Mouse (Mus musculus) hindbrain, embryonic 11.5 days (tissue): ENCODE measurements around the gene Nln. TPM values are rescaled to one million over a fixed set of nuclear protein-coding genes. Genes with fewer than 3 reads are reported as not detected.

Source experiments
- ATAC-seq: fragments of 200-750 bp; cut with Nextera tagmentation; 2 replicates; pipeline ENCODE4 v1.8.0; 2017; ENCODE audit warnings: mild to moderate bottlenecking, moderate TSS enrichment, moderate library complexity; ENCODE audit not compliant: low FRiP score
- DNase-seq: peaks from one replicate; pipeline ENCODE4 v3.0.0-alpha.2; 2015; ENCODE audit warnings: low spot score
- H3K27ac ChIP-seq: fragments of 300-500 bp; sonication (generic); 2 replicates; pipeline ENCODE4 v1.5.1; 2014; ENCODE audit warnings: mild to moderate bottlenecking, low read depth, low read length
- H3K27me3 ChIP-seq: fragments of 300-500 bp; sonication (generic); 2 replicates; pipeline ENCODE4 v1.6.1; 2014; ENCODE audit warnings: mild to moderate bottlenecking, low read length, moderate library complexity, mixed read lengths; ENCODE audit not compliant: control insufficient read depth, insufficient read depth
- H3K36me3 ChIP-seq: fragments of 300-500 bp; sonication (generic); 2 replicates; pipeline ENCODE4 v1.6.1; 2014; ENCODE audit warnings: mild to moderate bottlenecking, low read length, moderate library complexity, mixed read lengths; ENCODE audit not compliant: control insufficient read depth, insufficient read depth
- H3K4me1 ChIP-seq: fragments of 300-500 bp; sonication (generic); replicated peaks from 2 replicates; pipeline ENCODE4 v1.6.1; 2014; ENCODE audit warnings: low read length, mixed read lengths; ENCODE audit not compliant: control insufficient read depth, insufficient read depth
- H3K4me2 ChIP-seq: fragments of 300-500 bp; sonication (generic); replicated peaks from 2 replicates; pipeline ENCODE4 v1.6.1; 2014; ENCODE audit warnings: mild to moderate bottlenecking, low read depth, low read length
- H3K4me3 ChIP-seq: fragments of 300-500 bp; sonication (generic); 2 replicates; pipeline ENCODE4 v1.5.1; 2014; ENCODE audit warnings: low read depth, low read length
- H3K9ac ChIP-seq: fragments of 300-500 bp; sonication (generic); 2 replicates; pipeline ENCODE4 v1.6.1; 2014; ENCODE audit warnings: low read depth, low read length
- H3K9me3 ChIP-seq: fragments of 300-500 bp; sonication (generic); 2 replicates; pipeline ENCODE4 v1.6.1; 2016; ENCODE audit warnings: low read length; ENCODE audit not compliant: control insufficient read depth
- WGBS: fragments of 180-500 bp; shearing (Covaris S2); extraction: QIAGEN DNeasy Blood & Tissue Kit; methylation state at CpG from one replicate; pipeline ENCODE4 v1.1.7; 2014; 5-methylcytosine and 5-hydroxymethylcytosine counted together
- polyA plus RNA-seq: library from polyadenylated mRNA; unstranded; fragments of >200 nt; fragmentation: Nextera tagmentation; extraction: Ambion mirVana; gene quantifications from 2 replicates; pipeline ENCODE4 v1.2.1, GENCODE M21; 2014

The Nln gene
- polyA plus RNA-seq, 1 experiment from 2014 or later: 22.8 TPM

DNA sequence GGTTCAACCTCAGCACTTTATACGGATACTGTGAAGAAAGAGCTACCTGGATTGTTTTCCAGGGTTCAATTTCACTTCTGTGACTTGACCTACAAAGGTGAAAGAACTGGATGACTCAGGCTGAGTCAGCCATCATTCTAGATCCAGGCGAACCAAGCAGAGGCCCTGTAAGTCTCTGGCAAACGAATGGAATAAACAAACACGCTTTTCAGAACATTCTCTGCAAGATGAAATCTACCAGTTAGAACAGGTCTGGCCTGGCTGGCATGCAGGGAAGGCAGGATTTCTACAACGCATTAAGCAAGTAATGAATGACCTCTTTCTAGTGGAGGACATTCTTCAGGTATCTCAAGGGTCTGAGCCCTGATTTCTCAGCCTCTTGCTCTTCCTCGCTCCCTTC is 131.6 kb downstream of the Nln start:
- Histone ChIP-seq H3K9ac (no peak overlapping the region), H3K27me3 (no peaks in the 10 kb centered on the region), H3K9me3 (no peaks in the 10 kb centered on the region), H3K4me2 (no peak overlapping the region), H3K36me3 (no peaks in the 10 kb centered on the region), H3K27ac (no peak overlapping the region), H3K4me1 (no peaks in the 10 kb centered on the region), H3K4me3 (no peak overlapping the region)
- 77% methylated on average over 6 of the region's 6 CpGs for WGBS
- no peak for ATAC-seq
- DNase-seq: no peak

GRCm38 (mm10) chr13:103976181-103976724 is 133.2 kb downstream of the Nln start:
- DNase-seq (no peak), ATAC-seq (no peak)
- Histone ChIP-seq H3K9ac (no peak overlapping the region), H3K9me3 (no peaks in the 10 kb centered on the region), H3K4me1 (no peaks in the 10 kb centered on the region), H3K27ac (no peak overlapping the region), H3K36me3 (no peaks in the 10 kb centered on the region), H3K4me2 (no peak overlapping the region), H3K4me3 (no peak overlapping the region), H3K27me3 (no peaks in the 10 kb centered on the region)
- 77% methylated on average over 4 of the region's 4 CpGs for WGBS

DNA sequence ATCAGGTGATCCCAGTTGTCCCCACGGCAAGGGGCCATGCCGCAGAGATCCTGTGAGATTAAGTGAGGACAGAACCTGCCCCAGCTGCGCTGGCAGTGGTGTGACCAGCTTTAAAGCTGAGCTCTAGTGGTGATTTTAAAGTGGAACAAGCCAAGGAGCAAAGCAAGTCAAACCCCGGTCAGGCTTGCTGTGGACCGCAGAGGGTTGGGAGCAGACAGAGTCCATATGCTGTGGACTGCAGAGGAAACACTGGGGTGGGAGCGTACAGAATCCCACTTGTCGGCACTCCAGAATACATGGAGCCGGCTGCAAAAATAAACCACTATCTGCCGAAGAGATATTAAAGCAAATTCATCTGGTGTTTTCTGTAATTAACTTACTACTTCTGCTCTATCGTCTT is 134.3 kb downstream of the Nln start:
- Histone ChIP-seq H3K4me1 (no peaks in the 10 kb centered on the region), H3K9ac (no peak overlapping the region), H3K27ac (no peak overlapping the region), H3K4me2 (no peak overlapping the region), H3K4me3 (no peak overlapping the region), H3K9me3 (no peaks in the 10 kb centered on the region), H3K27me3 (no peaks in the 10 kb centered on the region), H3K36me3 (no peaks in the 10 kb centered on the region)
- ATAC-seq: no peak
- DNase-seq: no peak
- WGBS: 85% methylated on average over 10 of the region's 10 CpGs

DNA sequence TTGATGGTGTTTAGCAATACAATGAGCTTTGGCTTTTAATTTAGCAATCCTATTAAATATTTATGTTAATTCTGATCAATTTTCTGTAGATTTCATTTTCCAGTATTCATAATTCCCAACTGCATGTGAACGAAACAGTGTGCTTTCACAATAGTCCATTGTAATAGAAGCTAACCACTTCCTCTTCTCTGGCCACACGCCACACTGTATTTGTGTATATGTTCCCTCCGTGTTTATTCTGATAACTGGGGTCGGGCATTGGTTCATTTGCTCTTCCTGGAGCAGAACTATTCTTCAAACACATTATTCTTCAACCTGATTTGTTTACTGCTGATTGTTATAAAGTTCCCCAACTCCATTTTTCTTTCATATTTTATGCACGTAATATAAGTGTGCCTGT is 135.4 kb downstream of the Nln start:
- no peaks in the 10 kb centered on the region for H3K4me1 ChIP-seq
- no peak overlapping the region for H3K9ac ChIP-seq
- H3K27me3 ChIP-seq: no peaks in the 10 kb centered on the region
- WGBS: 82% methylated on average over 5 of the region's 5 CpGs
- no peak for ATAC-seq
- no peaks in the 10 kb centered on the region for H3K9me3 ChIP-seq
- H3K27ac ChIP-seq: no peak overlapping the region
- H3K36me3 ChIP-seq: no peaks in the 10 kb centered on the region
- no peak for DNase-seq
- H3K4me2 ChIP-seq: no peak overlapping the region
- no peak overlapping the region for H3K4me3 ChIP-seq

Other genes starting within 250 kb of the Nln start
- 24.2 and 34.0 TPM in 2 replicates for gene Erbin, start 189.1 kb downstream of the Nln start, polyA plus RNA-seq
- gene Sgtb, start 127 bp upstream of the Nln start, polyA plus RNA-seq: 27.6 and 27.9 TPM in 2 replicates
- gene Trappc13, start 68.9 kb upstream of the Nln start, polyA plus RNA-seq: 85.4 and 87.8 TPM in 2 replicates
- gene Trim23, start 69.2 kb upstream of the Nln start, polyA plus RNA-seq: 28.1 and 28.7 TPM in 2 replicates
- gene Cenpk, start 119.0 kb upstream of the Nln start, polyA plus RNA-seq: 61.6 and 70.2 TPM in 2 replicates
- gene Ppwd1, start 119.2 kb upstream of the Nln start, polyA plus RNA-seq: 13.2 and 13.4 TPM in 2 replicates
- gene Adamts6, start 178.2 kb upstream of the Nln start, polyA plus RNA-seq: 1.6 and 2.5 TPM in 2 replicates